Mouse (Mus musculus): ENCODE results near the gene Tyw1.

DNA sequence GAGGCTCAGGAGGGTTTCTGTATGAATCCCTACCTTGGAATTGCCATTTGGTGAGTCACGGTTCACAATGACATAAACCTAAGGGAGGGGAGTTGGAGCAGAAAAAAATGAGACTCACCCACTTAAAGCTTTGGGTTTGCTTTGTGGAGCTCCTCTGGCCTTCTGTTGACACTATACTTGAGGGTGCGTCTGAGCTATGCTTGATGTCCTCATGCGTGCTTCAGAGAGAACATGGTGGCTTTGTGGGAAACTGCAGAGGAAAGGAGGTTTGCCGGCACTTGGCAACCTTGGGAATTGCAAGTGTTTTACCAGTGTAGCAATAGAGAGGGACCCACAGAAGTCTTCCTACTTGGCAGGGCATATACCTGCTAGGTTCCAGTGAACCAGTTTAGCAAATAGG is 48.1 kb upstream of the Tyw1 start:
- TF ChIP-seq POLR2A (IDR thresholded peaks at IDR 0.05; ENCODE audit: low read depth, low read length) (no peak), CTCF (IDR thresholded peaks at IDR 0.05; ENCODE audit: borderline replicate concordance, insufficient read depth, low read length) (no peak)

All from embryonic fibroblast, embryonic 13.5 days (primary cell).